Mouse (Mus musculus) forebrain, embryonic 14.5 days (tissue): ENCODE data around the gene Avpi1. TPM values are rescaled to one million over a fixed set of nuclear protein-coding genes. Genes with fewer than 3 reads are reported as not detected.

Experiments used
- ATAC-seq: fragments of 200-750 bp; cut with Nextera tagmentation; 2 replicates; pipeline ENCODE4 v1.8.0; 2017; ENCODE audit warnings: mild to moderate bottlenecking, moderate library complexity
- DNase-seq: peaks from one replicate; pipeline ENCODE4 v3.0.0-alpha.2; 2015; ENCODE audit warnings: low spot score
- H3K27ac ChIP-seq: fragments of 300-500 bp; sonication (generic); 2 replicates; pipeline ENCODE4 v1.5.1; 2014; ENCODE audit warnings: low read depth, mild to moderate bottlenecking, control low read depth, low read length, moderate library complexity
- H3K27me3 ChIP-seq: fragments of 300-500 bp; sonication (generic); replicated peaks from 2 replicates; pipeline ENCODE4 v1.6.1; 2014; ENCODE audit warnings: low read length, control low read depth, mixed read lengths; ENCODE audit not compliant: control insufficient read depth, insufficient read depth
- H3K36me3 ChIP-seq: fragments of 300-500 bp; sonication (generic); 2 replicates; pipeline ENCODE4 v1.6.1; 2014; ENCODE audit warnings: low read length, control low read depth; ENCODE audit not compliant: control insufficient read depth, insufficient read depth
- H3K4me1 ChIP-seq: fragments of 300-500 bp; sonication (generic); 2 replicates; pipeline ENCODE4 v1.6.1; 2014; ENCODE audit warnings: antibody characterized with exemption, low read length, control low read depth; ENCODE audit not compliant: control insufficient read depth, insufficient read depth
- H3K4me2 ChIP-seq: fragments of 300-500 bp; sonication (generic); 2 replicates; pipeline ENCODE4 v1.6.1; 2014; ENCODE audit warnings: mild to moderate bottlenecking, control low read depth, low read length
- H3K4me3 ChIP-seq: fragments of 300-500 bp; sonication (generic); 2 replicates; pipeline ENCODE4 v1.5.1; 2014; ENCODE audit warnings: low read depth, low read length, control low read depth
- H3K9ac ChIP-seq: fragments of 300-500 bp; sonication (generic); 2 replicates; pipeline ENCODE4 v1.6.1; 2014; ENCODE audit warnings: mild to moderate bottlenecking, low read length, control low read depth, moderate library complexity
- H3K9me3 ChIP-seq: fragments of 300-500 bp; sonication (generic); replicated peaks from 2 replicates; pipeline ENCODE4 v1.6.1; 2016; ENCODE audit warnings: low read length, control low read depth, mixed read lengths; ENCODE audit not compliant: control insufficient read depth
- WGBS: fragments of 180-500 bp; shearing (Covaris S2); extraction: QIAGEN DNeasy Blood & Tissue Kit; methylation state at CpG from one replicate; pipeline ENCODE4 v1.1.7; 2014; 5-methylcytosine and 5-hydroxymethylcytosine counted together
- polyA plus RNA-seq: library from polyadenylated mRNA; unstranded; fragments of >200 nt; fragmentation: Nextera tagmentation; extraction: Ambion mirVana; gene quantifications from 2 replicates; pipeline ENCODE4 v1.2.1, GENCODE M21; 2014

Avpi1 gene
- polyA plus RNA-seq, 1 experiment from 2014 or later: 13.0 TPM

DNA sequence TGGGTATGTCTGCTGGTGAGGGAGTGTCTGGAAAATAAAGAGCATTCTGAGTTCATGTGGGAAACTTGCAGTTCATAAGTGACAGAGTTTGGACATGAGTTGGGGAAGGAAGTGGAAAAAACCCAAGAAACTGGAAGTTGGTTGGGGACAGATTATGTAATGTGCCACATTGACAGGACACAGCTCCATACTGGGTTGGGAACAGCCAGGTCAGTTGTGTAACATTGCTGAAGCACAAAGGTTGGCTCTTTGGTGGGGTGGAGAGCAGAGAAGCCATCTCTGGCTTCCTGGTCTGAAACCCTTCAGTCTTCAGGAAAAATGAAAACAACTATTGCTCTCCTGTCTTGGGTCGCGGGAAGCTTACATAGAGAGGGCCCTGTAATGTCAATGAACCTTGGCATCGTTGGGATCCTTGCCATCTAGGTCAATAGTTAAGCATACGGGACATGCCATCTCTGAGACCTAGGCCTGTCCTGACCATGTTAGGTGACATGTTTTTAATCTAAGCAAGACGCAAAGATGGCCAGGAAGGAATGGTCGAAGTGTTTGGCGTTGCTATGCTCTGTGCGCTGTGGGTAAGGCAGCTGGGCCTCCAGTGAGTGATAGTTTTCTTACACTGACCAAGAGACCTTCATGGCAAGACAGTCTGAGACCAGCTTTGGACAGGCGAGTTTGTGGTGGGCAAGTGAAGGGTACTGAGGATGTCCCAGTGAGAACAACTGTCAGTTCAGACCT, 17.6 kb upstream of the Avpi1 start:
- no peak overlapping the region for H3K4me3 ChIP-seq

DNA sequence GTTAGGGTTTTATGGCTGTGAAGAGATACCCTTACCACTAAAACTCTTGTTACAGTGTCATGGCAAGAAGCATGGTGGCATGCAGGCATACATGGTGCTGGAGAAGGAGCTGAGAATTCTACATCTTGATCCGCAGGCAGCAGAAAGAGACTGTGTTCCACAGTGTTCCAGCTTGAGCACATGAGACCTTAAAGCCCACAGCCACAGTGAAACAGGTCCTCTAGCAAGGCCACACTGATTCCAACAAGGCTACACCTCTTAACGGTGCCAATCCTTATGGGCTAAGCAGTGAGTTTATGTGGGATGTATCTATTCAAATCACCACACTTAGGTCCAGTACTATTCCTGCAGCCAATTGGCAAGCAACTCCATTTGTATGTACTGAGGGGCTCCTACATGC, 16.9 kb upstream of the Avpi1 start:
- no peak overlapping the region for H3K27ac ChIP-seq
- no peak overlapping the region for H3K4me2 ChIP-seq
- DNase-seq (no peak), ATAC-seq (no peak)
- peaks cover 8% of the 10 kb centered on the region for H3K27me3 ChIP-seq
- H3K36me3 ChIP-seq: no peaks in the 10 kb centered on the region
- WGBS: 88% methylated on average over 2 of the region's 2 CpGs
- no peaks in the 10 kb centered on the region for H3K9me3 ChIP-seq
- no peak overlapping the region for H3K9ac ChIP-seq
- H3K4me3 ChIP-seq: no peak overlapping the region
- 0 out of 2 replicates have a peak, but pooled peaks cover 8% of the 10 kb centered on the region for H3K4me1 ChIP-seq

More for the DNA sequence above, 17.6 kb upstream of the Avpi1 start:
- ATAC-seq (no peak), DNase-seq (no peak)
- 89% methylated on average over 9 of the region's 9 CpGs for WGBS
- Histone ChIP-seq H3K36me3 (no peaks in the 10 kb centered on the region), H3K9ac (no peak overlapping the region), H3K4me2 (0 out of 2 replicates have a peak overlapping the region, but pooled peaks have one; percentile 73), H3K27me3 (peaks cover 8% of the 10 kb centered on the region), H3K4me1 (0 out of 2 replicates have a peak, but pooled peaks cover 8% of the 10 kb centered on the region), H3K27ac (no peak overlapping the region), H3K9me3 (no peaks in the 10 kb centered on the region)

DNA sequence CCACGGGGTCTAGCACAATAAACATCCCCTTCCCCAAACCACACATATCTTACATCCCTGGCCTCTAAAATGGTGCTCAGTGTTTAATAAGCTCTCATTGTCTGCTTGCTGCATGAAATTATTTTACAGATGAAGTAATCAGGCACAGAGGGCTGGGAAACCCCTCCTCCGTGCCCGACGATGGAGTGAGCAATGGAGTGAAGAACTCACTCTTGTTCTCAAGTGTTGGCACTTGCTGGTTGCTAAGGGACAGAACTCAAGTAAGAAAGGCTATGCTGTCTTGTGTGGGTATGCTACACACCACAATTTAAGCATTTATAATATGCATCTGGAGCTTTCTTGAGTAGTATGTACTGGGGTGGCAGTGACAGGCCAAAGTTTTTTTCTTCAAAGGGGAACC, 16.4 kb upstream of the Avpi1 start:
- no peak overlapping the region for H3K9ac ChIP-seq
- ATAC-seq: no peak
- no peak overlapping the region for H3K4me2 ChIP-seq
- 0 out of 2 replicates have a peak, but pooled peaks cover 8% of the 10 kb centered on the region for H3K4me1 ChIP-seq
- 69% methylated on average over 4 of the region's 4 CpGs for WGBS
- no peaks in the 10 kb centered on the region for H3K9me3 ChIP-seq
- no peak overlapping the region for H3K27ac ChIP-seq
- DNase-seq: no peak
- peaks cover 8% of the 10 kb centered on the region for H3K27me3 ChIP-seq
- H3K36me3 ChIP-seq: no peaks in the 10 kb centered on the region
- no peak overlapping the region for H3K4me3 ChIP-seq

DNA sequence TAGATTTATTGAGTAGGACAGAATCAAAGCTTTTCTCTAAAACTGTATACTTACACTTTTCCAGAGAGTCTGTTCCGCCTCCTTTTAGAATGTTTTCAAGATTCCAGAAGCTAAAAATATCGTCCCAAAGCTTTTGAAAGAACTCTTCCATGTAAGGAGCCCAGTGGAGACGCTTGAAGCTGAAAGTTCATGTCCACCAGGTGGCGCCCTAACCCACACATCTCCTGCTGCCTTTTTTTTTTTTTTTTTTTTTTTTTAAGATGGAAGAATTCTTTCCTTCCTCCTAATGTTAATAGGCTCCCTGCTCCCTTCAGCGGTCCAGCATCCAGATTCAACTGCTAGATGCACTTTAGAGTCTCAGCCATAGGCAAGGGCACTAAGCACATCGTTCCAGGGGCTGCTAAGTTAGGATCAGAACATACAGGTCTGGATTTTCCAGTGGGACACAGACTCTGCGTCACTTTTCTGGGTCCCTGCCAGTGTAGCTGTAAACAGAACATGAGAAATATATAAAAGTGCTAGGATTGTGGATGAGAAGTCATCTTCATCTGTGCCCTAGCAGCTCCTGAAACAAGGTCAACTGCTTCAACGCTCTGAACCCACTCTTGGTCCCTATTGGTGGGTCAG, 15.8 kb upstream of the Avpi1 start:
- H3K4me2 ChIP-seq: no peak overlapping the region
- ATAC-seq (no peak), DNase-seq (peak; percentile 90)
- H3K4me1 ChIP-seq: 0 out of 2 replicates have a peak, but pooled peaks cover 8% of the 10 kb centered on the region
- H3K9ac ChIP-seq: no peak overlapping the region
- no peaks in the 10 kb centered on the region for H3K9me3 ChIP-seq
- WGBS: 29% methylated on average over 8 of the region's 8 CpGs
- H3K27ac ChIP-seq: no peak overlapping the region
- no peak overlapping the region for H3K4me3 ChIP-seq
- H3K27me3 ChIP-seq: peaks cover 8% of the 10 kb centered on the region
- H3K36me3 ChIP-seq: no peaks in the 10 kb centered on the region

DNA sequence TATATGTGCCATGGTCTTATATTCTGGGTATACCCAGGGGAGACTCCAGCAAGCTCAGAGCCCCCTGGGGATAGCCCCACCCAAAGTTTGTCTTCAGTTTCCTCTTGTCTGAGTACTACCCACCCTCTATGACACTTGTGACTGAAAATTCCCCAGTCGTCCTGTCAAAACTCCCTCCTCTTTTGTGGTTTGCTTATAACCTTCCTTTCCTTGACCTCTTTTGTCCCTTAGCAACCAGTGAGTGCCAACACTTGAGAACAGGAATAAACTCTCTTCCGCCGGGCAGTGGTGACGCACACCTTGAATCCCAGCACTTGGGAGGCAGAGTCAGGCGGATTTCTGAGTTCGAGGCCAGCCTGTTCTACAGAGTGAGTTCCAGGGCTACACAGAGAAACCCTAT, 15.2 kb upstream of the Avpi1 start:
- H3K9me3 ChIP-seq: no peaks in the 10 kb centered on the region
- H3K9ac ChIP-seq: no peak overlapping the region
- ATAC-seq (no peak), DNase-seq (no peak)
- 55% methylated on average over 6 of the region's 6 CpGs for WGBS
- no peak overlapping the region for H3K4me3 ChIP-seq
- H3K27me3 ChIP-seq: peaks cover 5% of the 10 kb centered on the region
- 0 out of 2 replicates have a peak, but pooled peaks cover 8% of the 10 kb centered on the region for H3K4me1 ChIP-seq
- no peak overlapping the region for H3K27ac ChIP-seq
- no peak overlapping the region for H3K4me2 ChIP-seq
- H3K36me3 ChIP-seq: no peaks in the 10 kb centered on the region

DNA sequence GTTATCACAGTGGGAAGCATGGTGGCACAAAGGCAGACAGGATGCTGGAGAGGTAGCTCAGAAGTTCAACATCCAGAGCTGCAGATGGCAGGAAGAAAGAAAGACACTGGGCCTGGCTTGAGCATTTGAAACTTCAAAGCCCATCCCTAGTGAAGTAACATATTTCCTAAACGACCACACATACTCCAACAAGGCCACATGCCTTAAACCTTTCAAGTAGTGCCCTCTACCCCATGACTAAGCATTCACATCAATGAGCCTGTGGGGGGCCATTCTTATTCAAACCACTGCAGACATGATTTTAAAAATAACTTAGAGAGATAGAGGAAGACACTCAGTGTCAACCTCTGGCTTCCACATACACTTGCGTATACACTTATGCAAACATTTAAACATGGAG, 13.9 kb upstream of the Avpi1 start:
- Histone ChIP-seq H3K27me3 (0 out of 2 replicates have a peak, but pooled peaks cover 2% of the 10 kb centered on the region), H3K36me3 (no peaks in the 10 kb centered on the region), H3K4me3 (no peak overlapping the region), H3K4me2 (no peak overlapping the region), H3K4me1 (0 out of 2 replicates have a peak, but pooled peaks cover under 1% of the 10 kb centered on the region), H3K9me3 (no peaks in the 10 kb centered on the region), H3K27ac (no peak overlapping the region), H3K9ac (no peak overlapping the region)
- DNase-seq (no peak), ATAC-seq (no peak)
- 78% methylated on average over 2 of the region's 2 CpGs for WGBS

DNA sequence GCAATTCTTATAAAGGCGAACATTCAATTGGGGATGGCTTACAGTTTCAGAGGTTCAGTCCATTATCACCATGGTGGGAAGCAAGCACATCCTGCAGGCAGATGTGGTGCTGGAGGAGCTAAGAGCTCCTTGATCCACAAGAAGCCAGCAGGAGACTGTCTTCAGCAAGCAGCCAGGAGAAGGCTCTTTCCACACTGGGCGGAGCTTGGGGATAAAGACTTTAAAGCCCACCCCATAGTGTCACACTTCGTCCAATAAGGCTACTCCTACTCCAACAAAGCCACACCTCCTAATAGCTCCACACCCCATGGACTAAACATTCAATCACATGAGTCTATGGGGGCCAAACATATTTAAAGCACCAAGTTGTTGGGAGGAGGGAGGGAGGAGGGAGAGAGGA, 13.1 kb upstream of the Avpi1 start:
- Histone ChIP-seq H3K4me1 (no peaks in the 10 kb centered on the region), H3K4me2 (no peak overlapping the region), H3K36me3 (no peaks in the 10 kb centered on the region), H3K27me3 (0 out of 2 replicates have a peak, but pooled peaks cover under 1% of the 10 kb centered on the region), H3K9me3 (no peaks in the 10 kb centered on the region), H3K27ac (no peak overlapping the region), H3K4me3 (no peak overlapping the region), H3K9ac (no peak overlapping the region)
- DNase-seq: no peak
- WGBS: 74% methylated on average over 3 of the region's 3 CpGs
- ATAC-seq: no peak

DNA sequence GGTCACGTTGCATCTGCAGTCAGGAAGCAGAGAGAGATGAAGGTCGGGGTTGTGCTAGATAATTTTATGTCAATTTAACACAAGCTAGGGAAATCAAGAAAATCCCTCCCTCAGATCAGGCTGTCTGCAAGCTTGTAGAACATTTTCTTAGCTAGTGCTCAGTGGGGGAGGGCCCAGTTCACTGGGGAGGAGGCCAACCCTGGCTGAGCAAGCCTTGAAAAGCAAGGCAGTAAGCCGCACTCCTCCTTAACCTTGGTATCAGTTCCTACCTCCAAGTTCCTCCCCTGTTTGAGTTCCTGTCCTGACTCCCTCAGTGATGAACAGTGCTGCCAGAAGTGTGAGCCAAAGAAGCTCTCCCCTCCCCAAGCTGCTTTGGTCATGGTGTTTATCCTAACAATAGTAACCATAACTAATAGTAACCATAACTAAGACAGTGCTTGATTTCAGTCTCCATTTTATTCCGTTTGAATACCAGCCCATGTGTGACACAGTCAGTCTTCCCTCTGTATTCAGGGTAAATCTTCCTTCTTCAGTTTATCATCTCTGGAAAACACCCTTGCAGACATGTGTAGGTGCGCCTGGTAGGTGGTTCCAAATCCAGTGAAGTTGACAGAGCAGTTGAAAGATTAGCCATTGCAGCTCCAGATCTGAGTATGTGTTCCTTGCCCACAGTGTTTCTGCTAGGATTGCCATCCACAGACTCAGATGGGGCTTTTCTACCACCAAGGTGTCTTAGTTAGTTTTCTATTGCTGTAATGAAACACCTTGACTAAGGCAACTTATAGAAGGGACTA, 11.1 kb upstream of the Avpi1 start:
- no peak overlapping the region for H3K4me2 ChIP-seq
- H3K4me3 ChIP-seq: no peak overlapping the region
- H3K9ac ChIP-seq: no peak overlapping the region
- no peak for DNase-seq
- no peaks in the 10 kb centered on the region for H3K36me3 ChIP-seq
- H3K9me3 ChIP-seq: no peaks in the 10 kb centered on the region
- H3K27me3 ChIP-seq: no peaks in the 10 kb centered on the region
- no peak for ATAC-seq
- H3K27ac ChIP-seq: no peak overlapping the region
- no peaks in the 10 kb centered on the region for H3K4me1 ChIP-seq
- 85% methylated on average over 5 of the region's 5 CpGs for WGBS
